Mouse (Mus musculus) cerebral cortex, adult 2 months (tissue): Measurements from ENCODE around the gene P3h4.

Source experiments
- whole genome bisulfite sequencing: fragments of 180-500 bp; shearing (Covaris S2); methylation state at CpG from one replicate; pipeline ENCODE4 v1.1.7; 2018; 5-methylcytosine and 5-hydroxymethylcytosine counted together

The P3h4 gene

DNA sequence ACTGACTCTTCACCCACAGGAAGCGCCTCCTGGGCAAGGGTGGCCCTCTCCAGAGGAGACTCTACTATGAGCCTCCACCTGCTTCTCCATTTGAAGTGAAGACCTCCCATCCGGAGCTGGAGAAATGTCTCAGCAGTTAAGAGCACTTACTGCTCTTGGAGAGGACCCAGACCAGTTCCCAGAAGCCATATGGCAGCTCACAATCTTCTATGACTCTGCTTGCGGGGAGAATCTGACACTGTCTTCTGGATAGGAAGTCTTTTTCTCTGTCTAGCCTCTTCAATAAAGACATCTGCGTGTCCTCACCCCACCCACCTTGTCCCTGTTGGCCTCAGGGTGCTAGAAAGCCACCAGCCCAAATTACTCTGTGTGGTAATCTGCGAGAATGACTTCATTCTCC lies 21.7 kb downstream of the P3h4 start:
- WGBS = 55% methylated on average over 5 of the region's 5 CpGs

- 80% methylated on average over 7 of the region's 7 CpGs for WGBS
Measured at GRCm38 (mm10) chr11:100391884-100392345, 22.7 kb downstream of the P3h4 start.

DNA sequence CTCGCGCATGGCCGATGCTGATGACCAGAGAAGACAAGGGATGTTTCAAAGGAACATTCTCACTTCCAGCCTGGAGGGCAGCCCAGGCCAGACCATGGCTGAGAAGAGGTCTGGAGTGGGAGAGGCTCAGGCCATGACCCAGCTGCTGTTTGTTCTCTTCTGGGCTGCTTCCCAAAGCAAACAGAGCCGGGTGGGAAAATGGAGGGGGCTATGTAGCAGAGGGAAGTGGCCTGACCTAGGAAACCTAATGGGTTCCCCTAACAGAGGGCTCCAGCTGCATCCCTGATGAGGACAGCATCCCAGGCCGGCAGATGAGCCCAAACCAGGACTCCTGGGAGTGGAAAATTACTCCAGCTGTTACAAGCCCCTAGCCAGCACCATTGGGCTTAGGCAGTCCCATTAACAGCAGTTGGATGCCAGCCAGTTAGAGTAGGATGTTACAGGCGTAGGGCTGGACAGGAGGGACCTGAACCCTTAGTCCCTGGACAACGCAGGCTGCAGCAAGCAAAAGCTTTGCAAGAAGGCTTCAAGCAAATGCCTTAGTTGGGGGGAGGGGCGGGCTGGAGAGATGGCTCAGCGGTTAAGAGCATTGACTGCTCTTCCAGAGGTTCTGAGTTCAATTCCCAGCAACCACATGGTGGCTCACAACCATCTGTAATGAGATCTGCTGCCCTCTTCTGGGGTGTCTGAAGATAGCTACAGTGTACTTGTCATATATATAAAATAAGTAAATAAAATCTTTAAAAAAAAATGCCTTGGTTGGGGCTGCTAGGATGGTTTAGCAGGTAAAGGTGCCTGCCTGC lies 23.4 kb downstream of the P3h4 start:
- 51% methylated on average over 9 of the region's 9 CpGs for WGBS

DNA sequence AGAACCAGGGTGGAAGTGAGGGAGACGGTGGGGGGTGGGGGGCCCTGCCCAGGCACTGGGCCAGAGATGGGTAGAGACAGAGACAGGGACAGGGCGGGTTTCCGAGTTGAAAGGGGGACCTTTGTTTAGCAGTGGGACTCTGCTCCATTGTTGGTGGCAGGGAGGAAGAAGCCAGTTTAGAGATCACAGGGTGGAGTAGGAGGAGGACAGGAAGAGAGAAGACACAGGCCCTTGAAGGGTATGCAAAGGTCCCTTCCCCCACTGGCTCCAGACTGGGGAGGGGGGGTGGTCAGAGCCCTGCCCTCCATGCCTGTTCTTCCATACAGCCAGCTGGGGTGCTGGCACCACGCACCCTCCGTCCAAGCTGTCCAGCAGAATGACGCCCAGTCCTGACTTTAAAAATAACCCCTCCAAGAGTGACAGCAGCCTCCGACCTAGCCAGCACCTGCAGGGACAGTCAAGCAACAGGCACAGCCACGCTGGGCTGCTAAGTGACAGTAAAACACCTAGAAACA lies 24.6 kb downstream of the P3h4 start:
- WGBS = 47% methylated on average over 8 of the region's 8 CpGs

DNA sequence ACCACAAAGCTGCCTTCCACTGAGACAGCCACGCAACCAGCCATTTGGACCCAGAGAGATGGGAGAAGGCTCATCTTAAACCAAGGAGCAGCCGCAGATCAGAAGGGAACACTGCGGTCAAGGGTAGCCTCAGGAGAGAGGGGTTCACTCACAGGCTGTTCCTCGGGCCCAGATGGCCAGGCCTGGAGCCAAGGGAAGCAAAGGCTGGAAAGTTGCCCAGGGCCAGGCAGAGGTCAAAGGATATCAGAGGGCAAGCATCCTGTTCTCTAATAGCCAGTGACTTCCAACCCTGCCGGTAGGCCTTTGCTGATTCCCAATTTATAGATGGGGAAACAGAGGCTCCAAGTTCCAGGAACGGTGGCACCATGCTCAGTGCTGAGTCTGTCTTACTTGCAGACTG lies 26.0 kb downstream of the P3h4 start:
- 75% methylated on average over 6 of the region's 6 CpGs for WGBS

- 53% methylated on average over 14 of the region's 14 CpGs for WGBS
Measured at GRCm38 (mm10) chr11:100387589-100388375, 26.9 kb downstream of the P3h4 start.

- WGBS = 92% methylated on average over 6 of the region's 6 CpGs
Measured at GRCm38 (mm10) chr11:100387111-100387510, 27.5 kb downstream of the P3h4 start.

DNA sequence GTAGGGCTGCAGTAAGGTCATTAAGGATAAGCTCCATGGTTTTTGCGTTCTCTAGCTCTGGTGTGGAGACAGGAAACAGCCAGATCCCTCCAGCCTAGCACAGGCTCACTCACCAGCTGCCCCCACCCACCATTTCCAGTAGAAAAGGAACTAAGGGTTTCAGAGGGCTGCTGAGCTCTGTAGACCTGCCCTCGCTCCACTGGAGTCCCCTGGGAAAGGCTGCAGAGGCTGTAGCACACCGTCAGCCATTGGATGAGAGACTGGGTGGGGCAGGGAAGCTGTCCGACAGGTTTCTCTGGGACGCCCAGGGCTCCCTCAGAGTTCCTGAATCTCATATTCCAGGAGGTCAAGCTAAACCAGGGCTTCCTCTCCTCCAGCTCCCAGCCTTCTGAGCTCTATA lies 28.1 kb downstream of the P3h4 start:
- WGBS = 71% methylated on average over 5 of the region's 5 CpGs

- WGBS = 94% methylated on average over 3 of the region's 3 CpGs
Measured at GRCm38 (mm10) chr11:100385016-100385415, 29.6 kb downstream of the P3h4 start.

DNA sequence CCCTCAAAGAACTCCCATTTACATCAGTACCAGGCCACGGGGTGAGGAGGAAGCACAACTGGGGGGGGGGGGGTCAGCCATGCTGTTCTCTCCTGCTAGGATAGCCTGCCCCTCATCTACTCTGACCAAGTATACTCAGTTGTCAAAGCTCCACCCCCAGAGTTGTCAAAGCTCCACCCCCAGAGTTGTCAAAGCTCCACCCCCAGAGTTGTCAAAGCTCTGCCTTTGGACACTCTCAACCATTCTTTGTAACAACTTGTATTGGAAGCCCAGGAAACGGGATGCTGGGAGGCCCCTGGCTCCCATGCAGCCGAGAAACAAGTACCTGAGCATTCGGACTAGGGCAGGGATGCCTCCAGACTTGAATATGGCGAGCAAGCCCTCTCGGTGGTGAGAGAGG lies 32.0 kb downstream of the P3h4 start:
- 88% methylated on average over 6 of the region's 6 CpGs for WGBS

DNA sequence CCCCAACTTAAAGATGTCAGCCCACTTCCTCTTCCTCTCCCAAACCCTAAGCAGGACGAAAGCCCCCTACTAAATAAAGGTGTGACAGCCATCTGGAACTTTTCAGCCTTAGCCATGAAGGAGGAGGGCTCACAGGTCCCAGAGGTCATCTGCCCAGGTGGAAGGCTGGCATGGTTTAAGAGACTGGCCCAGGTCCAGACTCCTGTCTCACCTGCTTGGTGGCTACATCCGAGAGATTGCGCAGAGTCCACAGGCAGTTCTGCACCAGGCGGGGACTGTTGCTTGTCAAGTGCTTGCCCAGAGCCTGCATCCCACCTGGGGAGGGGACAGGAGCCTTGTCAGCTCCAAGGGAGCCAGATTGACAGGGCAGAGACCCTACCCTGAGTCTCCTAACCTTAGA lies 35.3 kb downstream of the P3h4 start:
- WGBS = 90% methylated on average over 4 of the region's 4 CpGs

- 83% methylated on average over 5 of the region's 5 CpGs for WGBS
Measured at GRCm38 (mm10) chr11:100378446-100378845, 36.2 kb downstream of the P3h4 start.

- WGBS = 96% methylated on average over 14 of the region's 14 CpGs
Measured at GRCm38 (mm10) chr11:100377989-100378388, 36.6 kb downstream of the P3h4 start.

DNA sequence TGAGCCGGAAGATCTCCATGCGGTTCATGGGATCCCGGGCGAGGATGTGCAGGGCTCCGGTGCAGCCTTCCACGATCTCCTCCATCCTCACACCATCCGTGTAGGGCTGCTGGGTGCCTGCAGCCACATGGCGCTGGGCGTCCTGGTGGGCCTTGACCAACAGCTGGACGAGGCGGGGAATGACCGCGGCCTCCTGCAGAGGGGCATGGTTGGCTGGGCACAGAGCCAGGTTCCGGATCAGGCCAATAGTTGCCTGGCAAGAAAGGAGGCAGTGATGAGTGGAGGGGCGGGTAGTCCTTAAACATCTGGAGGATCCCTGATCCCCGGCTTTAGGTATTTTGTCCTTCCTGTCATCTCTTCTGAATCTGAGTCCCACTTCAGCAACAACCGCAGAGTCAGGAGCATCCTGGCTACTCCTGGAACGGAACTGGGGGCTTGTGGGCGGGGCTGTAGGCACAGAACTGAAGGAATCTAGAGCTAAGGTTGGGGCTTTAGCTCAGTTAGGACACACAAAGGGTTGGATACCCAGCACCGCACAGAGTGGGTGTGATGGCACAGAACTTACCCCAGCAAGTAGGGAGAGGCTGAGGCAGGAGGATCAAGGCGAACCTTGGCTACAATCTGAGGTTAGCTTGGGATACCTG lies 37.8 kb downstream of the P3h4 start:
- WGBS = 90% methylated on average over 21 of the region's 21 CpGs

DNA sequence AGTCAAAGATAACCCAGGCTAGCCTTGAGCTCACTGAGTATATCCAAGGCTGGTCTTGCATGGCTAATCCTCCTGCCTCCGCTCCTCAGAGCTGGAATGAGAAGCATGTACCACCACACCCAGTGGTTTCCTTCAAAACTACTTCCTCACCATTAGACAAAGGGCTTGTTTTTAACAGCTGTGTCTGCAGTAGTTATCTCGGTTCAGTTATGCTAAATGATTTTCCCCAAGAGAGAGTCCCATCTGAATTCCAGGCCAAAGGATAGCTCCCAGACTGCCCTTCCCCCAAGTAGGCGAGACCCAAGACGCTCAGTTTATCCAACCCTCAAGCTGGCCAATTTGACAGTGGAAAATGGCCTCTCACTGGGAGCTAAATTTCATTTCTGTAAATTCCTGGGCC lies 38.6 kb downstream of the P3h4 start:
- WGBS = 79% methylated on average over 4 of the region's 4 CpGs

DNA sequence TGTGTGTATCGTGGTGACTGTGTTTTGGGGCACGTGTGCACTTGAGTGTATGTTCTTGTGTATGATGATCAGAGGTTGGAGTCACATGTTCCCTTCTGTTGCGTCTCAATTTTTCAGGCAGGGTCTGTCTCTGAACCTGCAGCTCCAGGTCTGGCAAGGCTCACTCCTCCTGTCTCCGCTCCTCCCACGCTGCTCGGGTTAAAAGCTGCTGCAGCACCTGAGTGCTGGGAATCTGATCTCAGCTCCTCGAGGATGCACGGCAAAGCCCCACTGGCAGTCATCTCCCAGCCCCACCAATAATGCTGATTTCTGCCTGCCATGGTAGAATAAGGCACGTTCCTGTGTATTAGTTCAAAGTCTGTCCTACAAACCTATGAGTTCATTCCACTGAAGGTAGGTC lies 39.5 kb downstream of the P3h4 start:
- 93% methylated on average over 9 of the region's 9 CpGs for WGBS

GRCm38 (mm10) chr11:100371981-100372558 lies 42.6 kb downstream of the P3h4 start:
- 65% methylated on average over 8 of the region's 8 CpGs for WGBS

GRCm38 (mm10) chr11:100369822-100370221 lies 44.8 kb downstream of the P3h4 start:
- 76% methylated on average over 8 of the region's 8 CpGs for WGBS

DNA sequence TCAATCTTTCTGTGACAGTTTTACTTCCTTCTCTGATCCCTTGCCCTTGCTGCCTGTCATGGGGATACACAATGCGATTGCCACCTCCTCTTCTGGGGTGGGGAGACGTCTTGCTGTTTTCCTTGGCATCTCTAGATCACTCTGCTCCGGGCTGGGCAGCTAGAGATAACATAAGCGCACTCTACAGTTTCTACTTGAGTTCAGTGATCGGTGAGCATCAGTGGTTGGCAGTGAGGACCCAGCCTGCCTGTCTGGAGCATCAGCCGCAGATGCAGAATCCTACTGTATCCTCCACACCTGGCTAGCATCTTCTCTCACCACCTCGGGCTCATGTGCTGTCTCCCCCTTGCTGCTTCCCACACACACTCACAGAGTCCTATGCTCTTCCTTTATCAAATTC lies 45.5 kb downstream of the P3h4 start:
- 72% methylated on average over 7 of the region's 7 CpGs for WGBS

GRCm38 (mm10) chr11:100362979-100363562 lies 51.6 kb downstream of the P3h4 start:
- WGBS = 25% methylated on average over 12 of the region's 12 CpGs

GRCm38 (mm10) chr11:100362209-100362978 lies 52.2 kb downstream of the P3h4 start:
- WGBS = 15% methylated on average over 8 of the region's 8 CpGs
